8 mouse cellular contexts compared by ENCODE assay signal in genomic region chr17:83985333-83985790, GRCm38 (mm10).
A peak's percentile ranks its signal among the peaks of the same experiment; 100 is the strongest.
DNase-seq lines count a peak whose midpoint lies in the region; ATAC-seq and TF ChIP-seq lines count a peak whose summit lies in the region.

No protein-coding gene starts in this region.

- no peaks in the 10 kb centered on the region for H3K27me3 ChIP-seq in heart, embryonic 13.5 days (replicated peaks)
- H3K27me3 ChIP-seq in limb, embryonic 14.5 days (ENCODE audit: control insufficient read depth, insufficient read depth, low read length), result no peaks in the 10 kb centered on the region
- H3K27me3 ChIP-seq in cerebellum, adult 2 months (ENCODE audit: control insufficient read depth, insufficient read depth, low read length), result no peaks in the 10 kb centered on the region

- 67% methylated on average over 17 of the region's 17 CpGs for WGBS in heart, embryonic 13.5 days
- WGBS in limb, embryonic 14.5 days, result 24% methylated on average over 17 of the region's 17 CpGs
- WGBS in cerebellum, adult 2 months, result 83% methylated on average over 17 of the region's 17 CpGs

- ATAC-seq in CD4-positive, CD25-positive, alpha-beta regulatory T cell, adult 4 months, result peak; percentile 39
- ATAC-seq in heart, embryonic 13.5 days (ENCODE audit: extremely low read depth, insufficient number of reproducible peaks, low FRiP score, low TSS enrichment), result no peak
- no peak for ATAC-seq in limb, embryonic 14.5 days (ENCODE audit: low FRiP score, low read depth)

- no peak overlapping the region for H3K4me2 ChIP-seq in heart, embryonic 13.5 days
- H3K4me2 ChIP-seq in limb, embryonic 14.5 days (replicated peaks; ENCODE audit: low read depth, low read length, severe bottlenecking), result 0 out of 2 replicates have a peak overlapping the region, but pooled peaks have one; percentile 2

- H3K27ac ChIP-seq in heart, embryonic 13.5 days (replicated peaks), result peak overlapping the region; percentile 74
- peak overlapping the region; percentile 75 for H3K27ac ChIP-seq in limb, embryonic 14.5 days (replicated peaks; ENCODE audit: low read depth, low read length)
- no peak overlapping the region for H3K27ac ChIP-seq in cerebellum, adult 2 months (ENCODE audit: insufficient read depth, low read length)

- peaks cover 65% of the 10 kb centered on the region for H3K4me1 ChIP-seq in heart, embryonic 13.5 days
- H3K4me1 ChIP-seq in limb, embryonic 14.5 days (ENCODE audit: control insufficient read depth, insufficient read depth, low read length), result peaks cover 78% of the 10 kb centered on the region
- H3K4me1 ChIP-seq in cerebellum, adult 2 months (ENCODE audit: control insufficient read depth, insufficient read depth, low read length), result peaks cover 12% of the 10 kb centered on the region; the same call in 1 of the 2 replicates

- H3K4me3 ChIP-seq in heart, embryonic 13.5 days, result no peak overlapping the region
- H3K4me3 ChIP-seq in limb, embryonic 14.5 days (replicated peaks; ENCODE audit: low read length), result no peak overlapping the region
- H3K4me3 ChIP-seq in cerebellum, adult 2 months (replicated peaks; ENCODE audit: insufficient read depth, low read depth, low read length), result no peak overlapping the region

- no peaks in the 10 kb centered on the region for H3K9me3 ChIP-seq in heart, embryonic 13.5 days
- no peaks in the 10 kb centered on the region for H3K9me3 ChIP-seq in limb, embryonic 14.5 days (ENCODE audit: control insufficient read depth, low read length)

- H3K9ac ChIP-seq in heart, embryonic 13.5 days, result peak overlapping the region; percentile 28; the same call in 1 of the 2 replicates
- H3K9ac ChIP-seq in limb, embryonic 14.5 days (ENCODE audit: low read depth, low read length, severe bottlenecking), result no peak overlapping the region

- DNase-seq in adrenal gland, postnatal 14 days, result peak; percentile 63
- DNase-seq in adrenal gland, postnatal 25 days, result no peak
- DNase-seq in limb, embryonic 14.5 days (ENCODE audit: low spot score), result peak; percentile 15
- DNase-seq in right cerebral cortex, postnatal 10 days (ENCODE audit: low spot score in 2 of 2), result no peak
- no peak for DNase-seq in cerebellum, adult 2 months
- DNase-seq in urinary bladder, adult 2 months (ENCODE audit: low spot score), result no peak

- TF ChIP-seq CTCF in cerebellum, adult 2 months (IDR thresholded peaks at IDR 0.05; ENCODE audit: borderline replicate concordance, insufficient read depth, low read depth, low read length), result no peak

- H3K36me3 ChIP-seq in heart, embryonic 13.5 days, result no peaks in the 10 kb centered on the region
- H3K36me3 ChIP-seq in limb, embryonic 14.5 days (ENCODE audit: control insufficient read depth, insufficient read depth, low read length), result no peaks in the 10 kb centered on the region

- TF ChIP-seq POLR2A in limb, embryonic 14.5 days (IDR thresholded peaks at IDR 0.05; ENCODE audit: borderline replicate concordance, extremely low read depth, insufficient read depth, insufficient read length), result no peak
- no peak for TF ChIP-seq POLR2A in cerebellum, adult 2 months (IDR thresholded peaks at IDR 0.05; ENCODE audit: borderline replicate concordance, insufficient read depth, low read length)

Comparison
In these comparisons a context has a peak if more than half of its experiments do, and no peak if none do; other contexts are left out.
1. DNase-seq: peak in adrenal gland, postnatal 14 days (single experiment) and limb, embryonic 14.5 days (single experiment); none in adrenal gland, postnatal 25 days (single experiment), right cerebral cortex, postnatal 10 days (0 of 2), cerebellum, adult 2 months (0 of 2) and urinary bladder, adult 2 months (single experiment).